Comparison of ENCODE assay signal across 15 mouse cellular contexts in the genomic region with DNA sequence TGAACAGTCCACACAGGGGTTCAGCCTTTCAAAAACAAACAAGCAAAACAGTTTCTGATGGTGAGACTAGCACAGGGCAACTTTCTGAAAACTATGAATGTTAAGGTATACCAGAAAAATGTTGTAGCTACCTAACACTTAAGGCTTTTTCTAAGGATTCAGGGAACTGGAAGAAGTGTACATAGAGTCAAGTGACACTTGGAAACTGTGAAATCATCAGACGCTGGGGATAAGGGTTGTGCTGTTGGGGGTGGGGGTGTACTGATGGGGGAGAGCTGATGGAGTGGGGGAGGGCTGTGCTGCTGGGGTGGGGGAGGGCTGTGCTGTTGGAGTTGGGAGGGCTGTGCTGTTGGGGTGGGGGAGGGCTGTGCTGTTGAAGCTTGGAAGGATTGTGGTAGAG.
"Had no signal": no experiment of that assay in that cellular context is flagged by ENCODE, and none has a peak within 500 bp of the region (broad histone marks: within the 10 kb centered on the region; RNA-seq: fewer than 3 reads in every experiment).

No protein-coding gene starts in this region.

- H3K9me3 ChIP-seq: intestine, embryonic 15.5 days; liver, embryonic 15.5 days; midbrain, embryonic 10.5 days; neural tube, embryonic 15.5 days had no signal

- H3K4me3 ChIP-seq: intestine, embryonic 15.5 days; liver, embryonic 15.5 days; midbrain, embryonic 10.5 days; myocyte; neural tube, embryonic 15.5 days had no signal

- H3K27me3 ChIP-seq: intestine, embryonic 15.5 days; liver, embryonic 15.5 days; neural tube, embryonic 15.5 days had no signal

- H3K4me2 ChIP-seq: intestine, embryonic 15.5 days; liver, embryonic 11.5 days; liver, embryonic 15.5 days; neural tube, embryonic 15.5 days had no signal

- H3K9ac ChIP-seq: intestine, embryonic 15.5 days; liver, embryonic 15.5 days; neural tube, embryonic 15.5 days had no signal

- DNase-seq: kidney, adult 18-20 months; kidney, postnatal 10 days; kidney, postnatal 4 days; left cerebral cortex, postnatal 4 days; lung, postnatal 4 days; midbrain, embryonic 14.5 days; right cerebral cortex, adult 18-20 months; right cerebral cortex, postnatal 25 days; thymus, postnatal 4 days had no signal

- H3K36me3 ChIP-seq: intestine, embryonic 15.5 days; liver, embryonic 15.5 days; midbrain, embryonic 10.5 days; neural tube, embryonic 15.5 days had no signal

- ATAC-seq: intestine, embryonic 15.5 days had no signal

- H3K27ac ChIP-seq: intestine, embryonic 15.5 days; liver, embryonic 15.5 days; midbrain, embryonic 10.5 days; neural tube, embryonic 15.5 days had no signal
